Mouse (Mus musculus) lung, embryonic 14.5 days (tissue): ENCODE data around the gene Fam221b. TPM values are rescaled to one million over a fixed set of nuclear protein-coding genes. Genes with fewer than 3 reads are reported as not detected.

Experiments
- ATAC-seq: fragments of 200-750 bp; cut with Nextera tagmentation; 2 replicates; pipeline ENCODE4 v1.8.0; 2017; ENCODE audit warnings: mild to moderate bottlenecking, moderate TSS enrichment, moderate library complexity; ENCODE audit not compliant: insufficient read depth
- DNase-seq: peaks from one replicate; pipeline ENCODE4 v3.0.0-alpha.2; 2015
- H3K27ac ChIP-seq: fragments of 300-500 bp; sonication (generic); 2 replicates; pipeline ENCODE4 v1.5.1; 2014; ENCODE audit warnings: low read depth, mild to moderate bottlenecking, moderate library complexity
- H3K27me3 ChIP-seq: fragments of 300-500 bp; sonication (generic); 2 replicates; pipeline ENCODE4 v1.6.1; 2014; ENCODE audit warnings: low read length, control low read depth; ENCODE audit not compliant: insufficient read depth
- H3K36me3 ChIP-seq: fragments of 300-500 bp; sonication (generic); 2 replicates; pipeline ENCODE4 v1.6.1; 2014; ENCODE audit warnings: control low read depth; ENCODE audit not compliant: insufficient read depth
- H3K4me1 ChIP-seq: fragments of 300-500 bp; sonication (generic); 2 replicates; pipeline ENCODE4 v1.6.1; 2014; ENCODE audit warnings: antibody characterized with exemption, control low read depth; ENCODE audit not compliant: insufficient read depth
- H3K4me2 ChIP-seq: fragments of 300-500 bp; sonication (generic); 2 replicates; pipeline ENCODE4 v1.6.1; 2014; ENCODE audit warnings: mild to moderate bottlenecking
- H3K4me3 ChIP-seq: fragments of 300-500 bp; sonication (generic); 2 replicates; pipeline ENCODE4 v1.5.1; 2014; ENCODE audit warnings: low read depth, low read length
- H3K9ac ChIP-seq: fragments of 300-500 bp; sonication (generic); 2 replicates; pipeline ENCODE4 v1.6.1; 2014
- H3K9me3 ChIP-seq: fragments of 300-500 bp; sonication (generic); 2 replicates; pipeline ENCODE4 v1.6.1; 2016; ENCODE audit warnings: low read depth, low read length, control low read depth
- CTCF ChIP-seq: IDR thresholded peaks from 2 replicates; pipeline ENCODE4 v1.5.1; 2016; ENCODE audit warnings: antibody characterized with exemption, low read depth
- WGBS: fragments of 180-500 bp; shearing (Covaris S2); extraction: QIAGEN DNeasy Blood & Tissue Kit; methylation state at CpG from one replicate; pipeline ENCODE4 v1.1.7; 2014; 5-methylcytosine and 5-hydroxymethylcytosine counted together
- polyA plus RNA-seq: library from polyadenylated mRNA; unstranded; fragments of >200 nt; fragmentation: Nextera tagmentation; extraction: Ambion mirVana; gene quantifications from 2 replicates; pipeline ENCODE4 v1.2.1, GENCODE M21; 2014

The Fam221b gene
- polyA plus RNA-seq, result 3.2 and 3.4 TPM in 2 replicates

- ATAC-seq, result peak; percentile 96
- WGBS, result 3% methylated on average over 31 of the region's 41 CpGs
- Histone ChIP-seq H3K9me3 (no peaks in the 10 kb centered on the region), H3K4me2 (peak within 1 kb of the TSS; percentile 83), H3K27ac (peak within 1 kb of the TSS; percentile 46; the same call in 1 of the 2 replicates), H3K4me3 (peak within 1 kb of the TSS; percentile 77), H3K9ac (peak within 1 kb of the TSS; percentile 88), H3K27me3 (peaks cover 7% of the 10 kb centered on the region; the same call in 1 of the 2 replicates), H3K4me1 (no peaks in the 10 kb centered on the region), H3K36me3 (no peaks in the 10 kb centered on the region)
- no peak for TF ChIP-seq CTCF
- DNase-seq, result peak; percentile 94
Measured at GRCm38 (mm10) chr4:43668782-43669427, at the start of gene Fam221b, which contains the start of gene Tmem8b. TSS of gene Fam221b (minus strand) at chr4:43669145. TSS of gene Tmem8b (plus strand) at chr4:43668971.

- H3K4me2 ChIP-seq, result no peak overlapping the region
- no peak for TF ChIP-seq CTCF
- ATAC-seq (no peak), DNase-seq (peak; percentile 80)
- H3K36me3 ChIP-seq, result no peaks in the 10 kb centered on the region
- no peak overlapping the region for H3K4me3 ChIP-seq
- H3K27me3 ChIP-seq, result no peaks in the 10 kb centered on the region
- no peak overlapping the region for H3K9ac ChIP-seq
- no peaks in the 10 kb centered on the region for H3K9me3 ChIP-seq
- no peaks in the 10 kb centered on the region for H3K4me1 ChIP-seq
- 29% methylated on average over 7 of the region's 7 CpGs for WGBS
- no peak overlapping the region for H3K27ac ChIP-seq
Measured at GRCm38 (mm10) chr4:43713652-43714219, 44.8 kb upstream of the Fam221b start.

DNA sequence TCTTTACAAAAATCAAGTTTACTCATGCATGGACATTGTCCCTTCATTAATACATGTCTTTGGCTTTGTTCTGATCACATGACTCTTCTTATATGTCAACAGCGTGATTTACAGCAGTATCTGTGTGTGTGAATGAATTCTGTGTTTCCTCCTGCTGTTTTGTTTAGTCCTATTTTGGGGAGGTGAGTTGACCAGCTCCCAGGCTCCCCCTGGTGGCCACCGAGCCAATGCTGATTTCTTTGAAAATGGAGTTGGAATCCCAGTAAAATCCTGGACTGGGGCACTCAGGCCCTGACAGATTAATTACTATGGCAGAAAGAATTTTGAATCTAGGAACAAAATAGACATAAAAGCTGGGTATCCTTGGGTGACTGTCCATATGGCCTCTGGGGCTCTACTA is 42.9 kb upstream of the Fam221b start:
- 1% methylated on average over 2 of the region's 2 CpGs for WGBS
- TF ChIP-seq CTCF, result peak; percentile 85
- H3K4me2 ChIP-seq, result no peak overlapping the region
- H3K9me3 ChIP-seq, result no peaks in the 10 kb centered on the region
- no peak overlapping the region for H3K27ac ChIP-seq
- no peaks in the 10 kb centered on the region for H3K4me1 ChIP-seq
- DNase-seq, result peak; percentile 88
- no peaks in the 10 kb centered on the region for H3K27me3 ChIP-seq
- no peaks in the 10 kb centered on the region for H3K36me3 ChIP-seq
- ATAC-seq, result no peak
- no peak overlapping the region for H3K9ac ChIP-seq
- no peak overlapping the region for H3K4me3 ChIP-seq

- ATAC-seq (no peak), DNase-seq (peak; percentile 22)
- Histone ChIP-seq H3K27ac (no peak within 1 kb of the TSS), H3K27me3 (no peaks in the 10 kb centered on the region), H3K9me3 (no peaks in the 10 kb centered on the region), H3K4me3 (no peak within 1 kb of the TSS), H3K4me1 (no peaks in the 10 kb centered on the region), H3K9ac (no peak within 1 kb of the TSS), H3K4me2 (no peak within 1 kb of the TSS), H3K36me3 (no peaks in the 10 kb centered on the region)
- TF ChIP-seq CTCF, result no peak
- WGBS, result 54% methylated on average over 6 of the region's 6 CpGs
Measured at GRCm38 (mm10) chr4:43709869-43710268, 40.9 kb upstream of the Fam221b start, which contains the start of gene Olfr71. TSS of gene Olfr71 (minus strand) at chr4:43710255.

- no peak overlapping the region for H3K4me3 ChIP-seq
- H3K36me3 ChIP-seq, result no peaks in the 10 kb centered on the region
- 70% methylated on average over 13 of the region's 13 CpGs for WGBS
- no peak overlapping the region for H3K4me2 ChIP-seq
- H3K4me1 ChIP-seq, result no peaks in the 10 kb centered on the region
- H3K27ac ChIP-seq, result no peak overlapping the region
- ATAC-seq, result no peak
- no peak for DNase-seq
- TF ChIP-seq CTCF, result no peak
- H3K9me3 ChIP-seq, result no peaks in the 10 kb centered on the region
- no peak overlapping the region for H3K9ac ChIP-seq
- H3K27me3 ChIP-seq, result no peaks in the 10 kb centered on the region
Measured at GRCm38 (mm10) chr4:43705991-43706390, 37.0 kb upstream of the Fam221b start.

DNA sequence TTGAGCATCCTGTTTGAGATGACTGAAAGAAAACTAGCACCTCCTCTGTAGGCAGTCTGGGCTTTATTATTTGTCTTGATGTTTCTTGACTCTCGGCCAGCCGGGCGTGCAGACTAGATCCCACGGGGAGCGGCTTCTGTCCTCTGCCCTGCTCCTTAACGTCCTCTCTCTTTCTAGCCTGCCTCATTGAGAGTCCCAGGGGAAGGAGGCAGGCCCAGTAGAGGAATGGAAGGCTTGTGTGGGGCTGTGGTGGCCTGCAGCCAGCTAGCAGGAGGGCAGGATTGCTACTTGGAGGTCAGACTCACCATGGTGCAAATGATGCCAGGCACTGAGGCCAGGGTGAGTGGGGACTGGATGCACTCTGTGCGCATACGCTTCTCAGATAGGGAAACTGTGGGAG is 34.9 kb upstream of the Fam221b start:
- no peak for ATAC-seq

GRCm38 (mm10) chr4:43703439-43703838 is 34.5 kb upstream of the Fam221b start:
- 65% methylated on average over 6 of the region's 6 CpGs for WGBS
- Histone ChIP-seq H3K4me1 (no peaks in the 10 kb centered on the region), H3K4me2 (no peak overlapping the region), H3K36me3 (no peaks in the 10 kb centered on the region), H3K9me3 (no peaks in the 10 kb centered on the region), H3K27me3 (no peaks in the 10 kb centered on the region), H3K27ac (no peak overlapping the region), H3K9ac (no peak overlapping the region), H3K4me3 (no peak overlapping the region)
- ATAC-seq (no peak), DNase-seq (no peak)
- TF ChIP-seq CTCF, result peak; percentile 44

More for the DNA sequence above, 34.9 kb upstream of the Fam221b start:
- Histone ChIP-seq H3K27me3 (no peaks in the 10 kb centered on the region), H3K36me3 (no peaks in the 10 kb centered on the region), H3K4me2 (no peak overlapping the region), H3K9me3 (no peaks in the 10 kb centered on the region), H3K27ac (no peak overlapping the region), H3K4me1 (no peaks in the 10 kb centered on the region), H3K9ac (no peak overlapping the region), H3K4me3 (no peak overlapping the region)
- 71% methylated on average over 8 of the region's 8 CpGs for WGBS
- TF ChIP-seq CTCF, result no peak
- DNase-seq, result peak; percentile 40
